Mouse (Mus musculus) left cerebral cortex, postnatal 10 days (tissue): Measurements from ENCODE around the gene Adgb. TPM values are rescaled to one million over a fixed set of nuclear protein-coding genes. Genes with fewer than 3 reads are reported as not detected.

Source experiments
- DNase-seq, 2 experiments: peaks; one replicate each; pipeline ENCODE4 v3.0.0; 2021 to 2022; ENCODE audit warnings: low spot score in 2 of 2, mixed read lengths in 1 of 2; ENCODE audit errors: extremely low spot score in 1 of 2
- intact Hi-C: fragments of 180-260 bp; cut with DNase I; formaldehyde crosslinking; loops from one replicate; pipeline ENCODE4 v1.15.1; 2025
- total RNA-seq, 2 experiments: library from RNA; stranded (reverse); gene quantifications; 2 replicates each; pipeline ENCODE4 v1.2.3; 2021

Gene Adgb
- total RNA-seq, 2 experiments from 2014 or later, result 0.12 to 0.47 TPM

- intact Hi-C loops, result no loop called here
- DNase-seq, result no peak
These were observed 108.1 kb downstream of the Adgb start for GRCm38 (mm10) chr10:10364025-10364424.

GRCm38 (mm10) chr10:10355605-10356227 lies 116.4 kb downstream of the Adgb start:
- intact Hi-C loops, result no loop called here
- DNase-seq, result peak in 1 of 2 experiments; percentile 36

DNA sequence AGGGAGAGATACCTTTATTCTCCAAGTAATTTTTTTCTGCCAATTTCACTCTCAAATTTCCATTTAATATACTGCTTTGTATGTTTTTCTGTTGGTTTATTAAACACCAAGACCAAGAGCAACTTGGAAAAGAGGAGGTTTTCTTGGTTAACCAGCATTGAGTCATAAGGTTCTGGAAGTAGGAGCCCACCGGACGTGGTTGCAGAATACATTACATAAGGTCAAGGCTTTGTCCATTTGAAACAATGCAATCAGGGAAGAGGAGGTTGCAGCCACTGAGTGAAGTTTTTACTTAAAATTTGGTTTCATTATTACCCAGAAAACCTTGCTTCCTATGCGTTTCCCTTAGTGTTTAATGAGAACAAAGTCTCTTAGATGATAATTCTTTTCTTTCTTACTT lies 119.9 kb downstream of the Adgb start:
- intact Hi-C loops, result no loop called here
- no peak for DNase-seq

- no peak for DNase-seq
- intact Hi-C loops, result no loop called here
These were observed 121.6 kb downstream of the Adgb start for GRCm38 (mm10) chr10:10350550-10350949.

GRCm38 (mm10) chr10:10343930-10344329 lies 128.2 kb downstream of the Adgb start:
- intact Hi-C loops, result no loop called here
- no peak for DNase-seq

- DNase-seq, result no peak
- intact Hi-C loops, result no loop called here
These were observed 146.6 kb downstream of the Adgb start for GRCm38 (mm10) chr10:10325560-10325959.

DNA sequence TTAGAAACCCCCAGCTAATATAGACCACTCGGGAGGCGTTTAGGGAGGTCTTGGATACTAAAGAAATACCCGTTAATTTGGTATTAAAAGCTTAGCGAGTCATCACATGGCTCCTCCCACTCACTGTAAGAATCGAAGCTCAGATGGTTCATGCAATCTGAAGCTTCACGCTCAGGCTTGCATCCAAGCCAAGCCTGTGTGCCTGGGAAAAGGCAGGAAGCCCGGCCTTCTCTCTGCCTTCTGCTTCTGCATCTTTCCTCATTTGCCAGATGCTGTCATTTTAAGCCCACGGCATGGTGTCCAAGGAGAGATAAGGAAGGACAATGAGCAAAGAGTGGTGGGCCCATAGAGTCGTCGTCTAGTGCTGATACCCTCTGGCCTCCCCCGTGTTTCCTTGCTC lies 149.2 kb downstream of the Adgb start:
- DNase-seq, result peak in 1 of 2 experiments; percentile 48
- intact Hi-C loops, result no loop called here

DNA sequence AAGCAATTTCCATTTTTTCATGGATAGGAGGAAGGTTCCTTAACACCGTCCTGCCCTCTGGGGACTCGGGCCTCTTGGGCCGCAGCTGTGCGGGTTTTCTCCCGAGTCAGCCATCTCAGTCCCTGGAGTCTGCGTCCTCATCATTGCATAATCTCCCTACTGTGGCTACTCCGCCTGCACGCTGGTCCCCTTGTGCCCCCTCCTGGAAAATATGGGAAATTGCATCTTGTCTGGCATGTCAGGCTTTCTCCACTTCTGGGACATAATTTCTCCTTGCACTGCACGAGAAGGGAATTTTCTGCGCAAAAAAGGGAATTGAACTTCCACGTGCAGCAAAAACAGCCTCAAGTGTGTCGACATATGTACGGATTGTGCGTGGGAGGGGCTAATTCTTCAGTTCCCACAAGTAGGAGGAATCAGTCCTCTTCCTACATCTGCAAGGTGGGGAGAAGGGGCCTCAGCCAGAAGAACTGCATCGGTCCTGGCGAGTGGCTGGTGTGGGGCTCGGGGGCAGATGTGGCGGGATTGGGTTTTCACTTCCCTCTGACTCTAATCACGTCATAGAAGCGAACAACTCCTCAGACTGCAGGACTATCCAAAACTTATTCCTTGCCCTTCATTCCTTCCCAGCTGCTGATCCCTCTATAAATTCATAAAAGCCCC lies 150.9 kb downstream of the Adgb start:
- peak; percentile 75 to 83 for DNase-seq
- intact Hi-C loops, result loop anchor here (2.0 kb wide), 1 partner anchor 506 kb away; no protein-coding TSS in a partner anchor

DNA sequence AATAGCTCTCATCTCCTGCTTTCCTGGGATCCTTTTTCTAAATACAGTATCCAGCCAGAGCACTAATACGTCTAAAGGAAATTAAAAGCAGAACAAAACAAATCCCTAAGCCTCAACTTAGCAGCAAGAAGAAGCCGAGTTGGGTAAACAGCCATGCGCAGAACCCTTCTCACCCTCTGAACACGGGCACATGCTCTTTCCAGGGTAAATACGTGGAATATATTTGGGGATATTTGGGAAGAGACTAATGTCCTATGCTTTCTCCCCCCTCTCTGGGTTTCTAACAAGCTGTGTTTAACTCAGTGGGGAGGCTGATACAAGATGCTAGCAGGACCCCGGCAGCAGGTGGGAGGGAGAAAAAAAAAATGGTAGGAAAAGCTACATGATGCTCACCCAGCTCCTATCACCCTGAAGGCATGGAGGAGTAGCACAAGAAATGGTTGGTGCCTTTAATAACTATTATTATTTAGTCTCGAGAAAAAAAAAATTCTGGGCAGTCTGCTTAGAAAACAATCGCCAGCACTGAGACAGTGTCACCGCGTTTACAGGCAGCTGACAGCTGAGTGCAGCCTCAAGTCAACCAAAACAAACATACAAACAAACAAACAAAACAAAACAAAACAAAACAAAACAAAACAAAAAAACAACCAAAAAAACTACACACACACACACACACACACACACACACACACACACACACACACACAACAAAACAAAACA lies 151.6 kb downstream of the Adgb start:
- DNase-seq, result no peak
- intact Hi-C loops, result loop anchor here (2.0 kb wide), 1 partner anchor 506 kb away; no protein-coding TSS in a partner anchor

DNA sequence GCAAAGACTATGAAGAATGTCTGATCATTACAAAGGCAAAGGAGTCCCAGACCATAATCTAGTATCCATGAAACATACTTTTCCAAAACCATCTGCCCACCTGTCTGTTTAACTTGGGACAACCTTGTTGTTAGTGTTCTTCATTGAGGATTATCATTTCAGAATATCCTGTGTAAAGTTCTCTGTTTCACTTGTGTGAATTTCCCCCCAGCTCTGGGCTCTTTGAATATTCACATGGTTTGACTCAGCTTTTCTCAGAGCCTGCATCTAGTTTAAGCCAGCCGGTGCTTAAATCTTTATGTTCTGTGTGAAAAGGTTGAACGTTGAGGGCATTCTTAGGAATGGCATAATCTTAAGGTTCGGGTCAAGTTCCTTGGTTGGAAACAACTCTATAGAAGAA lies 154.0 kb downstream of the Adgb start:
- intact Hi-C loops, result no loop called here
- no peak for DNase-seq

DNA sequence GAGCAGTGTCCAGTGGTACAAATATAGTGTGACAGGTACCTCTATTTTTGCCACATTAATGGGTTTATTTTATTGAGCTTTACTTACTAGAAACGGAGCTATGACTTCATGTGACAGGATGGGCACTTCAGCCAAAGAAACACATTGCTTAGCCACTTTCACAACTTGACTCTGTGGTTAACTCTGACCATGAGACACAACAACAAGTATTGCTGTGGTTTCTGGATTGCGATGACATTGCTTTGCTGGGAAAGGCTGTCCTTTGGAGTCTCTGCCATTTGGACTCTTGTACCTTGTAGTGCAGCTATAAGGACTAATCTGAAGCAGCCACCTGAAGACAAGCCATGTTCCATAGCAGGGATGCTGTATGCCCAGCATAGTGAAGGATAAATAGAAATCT lies 156.5 kb downstream of the Adgb start:
- no peak for DNase-seq
- intact Hi-C loops, result no loop called here

DNA sequence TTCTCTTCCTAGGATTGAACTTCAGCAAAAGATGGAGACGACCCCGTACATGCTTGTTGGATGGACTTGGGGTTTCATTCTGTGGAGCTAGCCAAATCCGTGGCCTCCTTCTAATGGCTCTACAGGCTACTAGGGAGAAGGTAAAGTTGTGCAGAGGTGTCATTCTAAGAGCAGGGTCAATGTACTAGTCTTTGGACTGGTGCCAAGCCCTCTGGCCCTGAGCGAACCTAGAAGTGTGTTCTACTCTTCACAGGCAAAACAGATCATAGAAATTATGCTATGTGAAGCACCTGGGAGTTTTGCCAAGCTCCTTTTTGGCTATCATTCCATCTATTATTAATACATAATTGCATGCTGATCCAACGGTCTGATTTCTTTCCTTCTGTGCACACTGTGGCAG lies 157.6 kb downstream of the Adgb start:
- intact Hi-C loops, result no loop called here
- no peak for DNase-seq

- no peak for DNase-seq
- intact Hi-C loops, result no loop called here
These were observed 162.2 kb downstream of the Adgb start for GRCm38 (mm10) chr10:10309877-10310426.

DNA sequence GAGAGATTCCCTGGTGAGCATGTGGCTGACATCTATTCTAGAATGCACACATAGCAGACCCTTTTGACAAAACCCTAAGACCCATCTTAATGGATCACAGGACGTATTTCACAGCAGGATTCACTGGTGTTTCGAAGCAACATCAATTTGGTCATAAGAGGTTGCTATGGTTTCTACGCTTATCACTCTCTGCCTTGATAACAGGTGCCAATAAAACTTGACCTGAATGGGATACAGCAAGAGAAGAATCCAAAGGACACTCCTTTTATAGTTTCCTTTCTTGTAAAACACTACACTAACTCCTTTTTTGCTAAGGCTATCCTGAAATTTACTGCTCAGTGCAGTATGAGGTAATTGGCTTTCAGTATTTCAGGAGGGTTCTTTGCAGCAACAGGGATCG lies 163.1 kb downstream of the Adgb start:
- intact Hi-C loops, result no loop called here
- DNase-seq, result no peak

DNA sequence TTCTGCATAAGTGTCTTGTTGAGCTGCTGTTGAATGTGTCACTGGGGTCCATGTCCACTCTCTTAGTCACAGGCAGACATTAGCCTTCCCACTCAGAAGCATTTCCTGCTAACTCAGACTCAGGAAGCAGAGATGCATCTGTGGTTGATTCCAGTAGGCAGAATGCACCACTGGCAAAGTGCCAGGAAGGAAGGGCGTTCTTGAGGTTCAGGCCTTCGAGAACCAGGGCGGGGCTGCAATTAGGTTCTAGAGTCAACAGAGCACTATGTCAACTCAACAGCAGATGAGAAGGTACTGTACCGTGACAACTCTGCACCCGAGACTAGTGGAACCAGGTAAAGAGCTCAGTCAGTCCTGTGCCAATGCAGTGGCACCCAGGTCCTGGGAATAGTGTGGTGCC lies 164.7 kb downstream of the Adgb start:
- intact Hi-C loops, result no loop called here
- DNase-seq, result peak in 1 of 2 experiments; percentile 49

DNA sequence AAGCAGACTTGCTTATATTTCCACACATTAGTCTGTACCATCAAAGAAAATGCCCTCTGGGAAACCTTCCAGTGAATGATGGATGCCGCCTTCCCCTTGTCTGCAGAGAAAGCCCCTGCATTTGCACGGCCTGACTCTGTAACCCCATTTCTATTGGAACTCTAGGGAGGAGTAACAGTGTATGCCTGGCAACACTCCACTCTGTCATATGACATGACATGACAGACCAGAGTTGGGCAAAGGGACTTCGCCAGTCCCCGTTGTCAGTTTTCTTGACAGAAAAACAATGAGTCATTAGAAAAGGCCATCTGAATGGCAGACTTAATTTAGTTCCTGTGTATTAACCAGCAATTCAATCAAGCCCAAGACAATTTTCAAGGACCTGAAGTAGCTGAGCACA lies 167.8 kb downstream of the Adgb start:
- DNase-seq, result no peak
- intact Hi-C loops, result no loop called here

DNA sequence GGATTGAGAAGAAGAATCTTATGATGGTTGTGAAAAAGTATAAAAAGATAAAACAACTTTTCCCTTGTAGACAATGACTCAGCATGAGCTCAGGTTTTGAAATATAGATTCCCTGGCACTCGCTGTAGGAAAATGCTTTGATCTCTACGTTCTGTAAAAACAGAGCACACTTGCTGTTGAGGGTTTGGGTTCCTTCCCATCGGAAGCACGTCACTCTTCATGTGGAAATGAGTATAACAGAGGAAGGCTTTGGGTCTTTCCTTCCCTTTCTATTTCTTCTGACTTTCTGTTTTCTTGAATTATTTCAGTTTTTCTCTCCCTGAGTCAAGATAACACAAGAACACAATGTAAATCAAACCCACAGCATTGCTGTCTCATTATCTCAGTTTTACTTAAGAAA lies 170.4 kb downstream of the Adgb start:
- no peak for DNase-seq
- intact Hi-C loops, result no loop called here

- intact Hi-C loops, result no loop called here
- DNase-seq, result no peak
These were observed 171.1 kb downstream of the Adgb start for GRCm38 (mm10) chr10:10300915-10301439.

DNA sequence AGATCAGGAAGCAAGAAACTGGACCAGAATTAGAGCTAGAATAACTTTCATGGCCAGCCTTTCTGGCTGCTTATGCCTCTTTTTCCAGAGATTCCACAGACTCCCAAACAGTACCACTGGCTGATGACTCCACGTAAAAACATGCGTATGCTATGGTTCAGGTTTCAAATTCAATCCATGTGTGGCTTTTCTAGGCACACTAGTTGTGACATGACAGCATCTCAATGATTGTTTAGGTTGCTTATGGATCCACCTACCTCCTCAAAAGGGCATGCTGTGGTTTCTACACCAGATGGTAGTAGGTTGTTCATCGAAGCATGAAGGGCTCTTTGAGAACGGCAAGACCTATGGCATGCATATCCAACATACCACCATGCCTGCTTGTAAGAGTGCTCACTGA lies 172.1 kb downstream of the Adgb start:
- intact Hi-C loops, result no loop called here
- DNase-seq, result no peak
